Mouse (Mus musculus): Measurements from ENCODE around the gene Pigg. TPM values are rescaled to one million over a fixed set of nuclear protein-coding genes. Genes with fewer than 3 reads are reported as not detected.

Gene Pigg
- polyA plus RNA-seq, 1 experiment from 2014 or later, result 5.0 TPM

DNA sequence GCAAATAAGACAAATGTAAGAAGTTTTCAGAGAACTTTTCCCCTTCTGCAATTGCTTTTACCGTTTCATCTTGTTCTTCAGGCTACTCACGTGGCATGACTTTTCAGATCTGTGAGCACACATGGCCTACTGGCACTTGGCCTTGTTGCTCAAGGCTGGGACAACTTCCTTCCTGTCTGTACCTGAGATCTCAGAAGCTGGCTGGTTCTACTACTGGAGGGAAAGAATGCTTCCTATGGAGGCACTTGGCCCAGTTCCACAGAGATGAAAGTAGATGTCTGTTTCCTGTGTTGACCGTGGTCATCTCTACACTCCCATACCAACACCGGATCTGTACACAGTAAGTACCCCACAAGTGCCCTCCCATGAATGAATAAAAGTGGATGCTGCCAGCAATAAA is 47.8 kb downstream of the Pigg start:
- H3K27ac ChIP-seq (replicated peaks), result no peak overlapping the region
- H3K4me1 ChIP-seq, result no peaks in the 10 kb centered on the region
- H3K36me3 ChIP-seq, result no peaks in the 10 kb centered on the region
- H3K9ac ChIP-seq, result no peak overlapping the region
- H3K4me2 ChIP-seq, result no peak overlapping the region
- no peak for ATAC-seq (ENCODE audit: extremely low read depth, insufficient number of reproducible peaks, low FRiP score, low TSS enrichment)
- H3K4me3 ChIP-seq, result no peak overlapping the region
- peaks cover 36% of the 10 kb centered on the region for H3K27me3 ChIP-seq (replicated peaks)
- WGBS, result 72% methylated on average over 4 of the region's 4 CpGs
- no peaks in the 10 kb centered on the region for H3K9me3 ChIP-seq

DNA sequence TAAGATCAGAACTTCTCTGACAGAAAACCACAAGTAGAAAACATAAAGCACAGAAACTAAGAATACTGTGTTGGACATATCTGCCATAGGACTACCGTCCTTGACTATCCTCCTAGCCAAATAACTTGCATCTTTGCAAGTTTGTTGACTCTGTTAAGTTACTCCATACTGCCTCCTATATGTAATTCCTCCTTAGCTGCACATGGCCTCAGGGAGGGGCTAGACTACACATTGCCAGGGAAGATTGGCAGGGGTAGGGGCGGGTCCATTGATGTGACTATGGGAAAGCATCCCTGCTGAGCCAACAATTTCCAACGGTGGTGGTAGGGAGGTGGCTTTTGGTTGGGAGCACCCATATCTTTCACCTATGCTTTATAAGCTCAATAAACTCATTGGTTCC is 49.9 kb downstream of the Pigg start:
- no peak for ATAC-seq (ENCODE audit: extremely low read depth, insufficient number of reproducible peaks, low FRiP score, low TSS enrichment)
- H3K4me1 ChIP-seq, result peaks cover 12% of the 10 kb centered on the region
- no peaks in the 10 kb centered on the region for H3K36me3 ChIP-seq
- peaks cover 58% of the 10 kb centered on the region for H3K27me3 ChIP-seq (replicated peaks)
- no peak overlapping the region for H3K9ac ChIP-seq
- WGBS, result 38% methylated on average over 3 of the region's 3 CpGs
- no peaks in the 10 kb centered on the region for H3K9me3 ChIP-seq
- no peak overlapping the region for H3K4me2 ChIP-seq
- no peak overlapping the region for H3K4me3 ChIP-seq
- no peak overlapping the region for H3K27ac ChIP-seq (replicated peaks)

DNA sequence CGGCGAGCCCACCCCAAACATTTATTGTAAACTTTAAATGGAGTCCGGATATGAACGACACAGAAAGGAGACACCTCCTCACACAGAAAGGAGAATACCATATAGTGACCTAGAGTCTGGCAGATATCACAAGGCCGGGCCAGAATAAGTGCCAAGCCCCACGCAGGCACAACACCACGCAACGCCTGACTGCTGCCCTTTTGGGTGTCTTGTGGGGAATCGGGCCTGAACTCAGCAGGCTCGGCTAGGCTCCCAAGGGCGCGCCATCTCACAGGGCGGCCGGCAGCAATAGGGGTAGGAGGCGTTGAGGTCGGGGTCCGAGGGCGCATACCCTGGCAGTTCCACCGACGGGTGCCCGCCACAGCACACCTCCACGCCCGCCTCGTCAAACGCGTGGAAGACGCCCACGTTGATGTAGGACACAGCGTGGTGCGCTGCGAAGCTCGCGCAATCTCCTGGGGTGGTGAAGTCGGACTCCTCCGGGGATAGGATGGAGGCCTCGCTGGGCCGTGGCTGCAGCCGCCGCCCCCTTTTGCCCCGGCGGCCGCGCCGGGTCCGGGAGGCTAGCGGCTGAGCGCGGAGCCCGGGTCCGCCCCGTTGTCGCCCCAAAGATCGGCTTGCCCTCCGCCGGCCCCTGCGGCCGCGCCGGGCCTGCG is 54.0 kb downstream of the Pigg start:
- Histone ChIP-seq H3K4me3 (peak overlapping the region; percentile 64), H3K4me2 (peak overlapping the region; percentile 88), H3K9ac (peak overlapping the region; percentile 76), H3K4me1 (peaks cover 31% of the 10 kb centered on the region), H3K27ac (replicated peaks) (no peak overlapping the region), H3K27me3 (replicated peaks) (peaks cover 90% of the 10 kb centered on the region), H3K36me3 (no peaks in the 10 kb centered on the region), H3K9me3 (no peaks in the 10 kb centered on the region)
- 3% methylated on average over 51 of the region's 60 CpGs for WGBS
- ATAC-seq (ENCODE audit: extremely low read depth, insufficient number of reproducible peaks, low FRiP score, low TSS enrichment), result no peak; the same call in 1 of the 2 replicates

DNA sequence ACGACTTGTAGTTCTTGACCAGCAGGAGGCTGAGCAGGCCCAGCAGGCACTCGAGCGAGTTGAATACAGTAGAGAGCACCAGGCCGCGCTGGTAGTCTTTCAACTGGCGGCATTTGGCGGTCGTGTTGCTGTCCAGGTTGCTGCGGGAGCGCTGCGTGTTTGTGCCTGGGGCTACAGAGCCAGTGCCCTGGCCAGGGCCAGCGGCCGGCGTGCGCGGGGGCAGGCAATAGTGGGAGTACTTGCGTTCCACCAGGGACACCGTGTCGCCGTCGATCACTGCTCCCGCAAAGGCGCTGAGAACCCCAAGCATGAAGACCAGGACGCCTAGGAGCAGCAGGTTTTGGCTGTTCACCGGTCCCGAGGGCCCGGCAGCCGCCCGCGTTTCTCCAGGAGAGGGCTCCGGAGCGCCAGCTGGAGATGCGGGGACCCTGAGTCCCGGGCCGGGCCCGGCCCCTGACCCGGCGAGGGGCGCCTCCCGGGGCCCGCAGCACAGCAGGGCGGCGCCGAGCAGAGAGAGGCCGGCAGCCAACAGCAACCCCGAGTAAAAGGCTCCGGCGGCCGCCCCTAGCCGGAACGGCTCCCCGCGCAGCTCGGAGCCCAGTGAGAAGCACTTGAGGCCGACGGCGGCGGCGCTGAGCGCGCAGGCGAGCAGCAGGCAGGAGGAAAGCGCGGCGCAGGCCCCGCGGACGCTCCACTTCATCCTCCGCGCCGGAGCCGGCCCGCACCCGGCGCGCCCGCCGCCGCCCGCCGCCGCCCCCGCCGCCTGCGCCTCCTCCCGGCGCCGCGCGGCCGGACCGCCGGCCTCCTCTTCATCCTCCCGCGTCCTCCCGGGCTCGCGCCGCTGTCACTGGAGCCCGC is 54.8 kb downstream of the Pigg start:
- Histone ChIP-seq H3K4me2 (peak overlapping the region; percentile 88), H3K36me3 (no peaks in the 10 kb centered on the region), H3K9me3 (no peaks in the 10 kb centered on the region), H3K4me1 (peaks cover 31% of the 10 kb centered on the region), H3K4me3 (peak overlapping the region; percentile 64), H3K27me3 (replicated peaks) (peaks cover 98% of the 10 kb centered on the region), H3K27ac (replicated peaks) (no peak overlapping the region), H3K9ac (peak overlapping the region; percentile 76)
- ATAC-seq (ENCODE audit: extremely low read depth, insufficient number of reproducible peaks, low FRiP score, low TSS enrichment), result 0 out of 2 replicates have a peak, but pooled peaks have one; percentile 2
- WGBS, result under 1% methylated on average over 89 of the region's 100 CpGs

GRCm38 (mm10) chr5:108367871-108368332 is 55.5 kb downstream of the Pigg start, which contains the start of gene Gm42517:
TSS of gene Gm42517 (minus strand) at chr5:108367922.
- peak within 1 kb of the TSS; percentile 76 for H3K9ac ChIP-seq

GRCm38 (mm10) chr5:108368446-108368845 is 56.0 kb downstream of the Pigg start:
- peaks cover 98% of the 10 kb centered on the region for H3K27me3 ChIP-seq (replicated peaks)
- peak overlapping the region; percentile 64 for H3K4me3 ChIP-seq
- peaks cover 31% of the 10 kb centered on the region for H3K4me1 ChIP-seq
- ATAC-seq (ENCODE audit: extremely low read depth, insufficient number of reproducible peaks, low FRiP score, low TSS enrichment), result no peak
- no peaks in the 10 kb centered on the region for H3K36me3 ChIP-seq
- no peaks in the 10 kb centered on the region for H3K9me3 ChIP-seq
- 7% methylated on average over 6 of the region's 6 CpGs for WGBS
- H3K4me2 ChIP-seq, result peak overlapping the region; percentile 88
- H3K27ac ChIP-seq (replicated peaks), result no peak overlapping the region
- H3K9ac ChIP-seq, result peak overlapping the region; percentile 58; the same call in 1 of the 2 replicates

More at GRCm38 (mm10) chr5:108367871-108368332, 55.5 kb downstream of the Pigg start, which contains the start of gene Gm42517:
- Histone ChIP-seq H3K4me3 (peak within 1 kb of the TSS; percentile 64), H3K27me3 (replicated peaks) (peaks cover 98% of the 10 kb centered on the region), H3K9me3 (no peaks in the 10 kb centered on the region), H3K4me1 (peaks cover 31% of the 10 kb centered on the region), H3K36me3 (no peaks in the 10 kb centered on the region), H3K4me2 (peak within 1 kb of the TSS; percentile 88), H3K27ac (replicated peaks) (no peak within 1 kb of the TSS)
- ATAC-seq (ENCODE audit: extremely low read depth, insufficient number of reproducible peaks, low FRiP score, low TSS enrichment), result no peak
- 2% methylated on average over 23 of the region's 36 CpGs for WGBS

DNA sequence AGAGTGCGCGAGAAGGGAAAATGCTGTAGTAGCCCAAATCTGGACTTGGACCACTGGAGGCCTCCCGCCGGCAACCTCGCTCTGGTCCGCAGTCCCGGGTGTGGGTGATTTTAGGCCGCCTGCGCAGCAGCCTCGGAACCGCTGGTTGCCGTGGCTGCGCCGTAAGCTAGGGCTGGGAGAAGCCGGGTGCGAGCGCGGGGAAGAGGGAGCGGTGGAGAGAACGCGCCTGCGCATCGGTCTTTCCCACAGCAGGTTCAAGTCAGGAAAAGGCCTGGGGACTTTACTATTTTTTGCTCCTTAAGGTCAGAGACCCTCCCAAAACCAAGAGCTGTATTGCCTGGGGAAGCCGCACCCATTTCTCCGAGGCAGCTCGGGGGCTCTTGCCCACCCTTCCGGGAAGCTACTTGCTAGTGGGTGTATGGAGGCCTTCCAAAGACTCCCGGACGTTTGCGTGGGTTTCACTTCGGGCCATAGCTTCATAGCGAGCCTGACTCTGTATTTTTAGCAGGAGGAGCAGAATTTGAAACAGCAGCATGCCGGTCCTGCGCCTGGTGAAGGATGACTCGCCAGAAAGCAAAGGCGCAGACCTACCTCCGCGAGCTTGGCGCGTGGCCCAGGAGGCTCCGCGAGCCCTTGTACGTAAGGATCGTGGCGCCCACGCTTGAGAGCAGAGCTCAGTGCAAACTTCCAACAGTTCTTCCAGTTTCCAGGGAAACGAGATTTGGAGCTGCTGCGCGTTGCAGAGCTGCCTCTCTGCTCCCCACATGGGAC is 56.6 kb downstream of the Pigg start:
- Histone ChIP-seq H3K27me3 (replicated peaks) (peaks cover 97% of the 10 kb centered on the region), H3K27ac (replicated peaks) (no peak overlapping the region), H3K36me3 (no peaks in the 10 kb centered on the region), H3K4me3 (peak overlapping the region; percentile 64), H3K9ac (peak overlapping the region; percentile 58), H3K4me1 (peaks cover 31% of the 10 kb centered on the region), H3K9me3 (no peaks in the 10 kb centered on the region), H3K4me2 (peak overlapping the region; percentile 88)
- 1% methylated on average over 49 of the region's 49 CpGs for WGBS
- ATAC-seq (ENCODE audit: extremely low read depth, insufficient number of reproducible peaks, low FRiP score, low TSS enrichment), result no peak

- H3K9me3 ChIP-seq, result no peaks in the 10 kb centered on the region
- no peak for ATAC-seq (ENCODE audit: extremely low read depth, insufficient number of reproducible peaks, low FRiP score, low TSS enrichment)
- no peaks in the 10 kb centered on the region for H3K36me3 ChIP-seq
- peaks cover 94% of the 10 kb centered on the region for H3K27me3 ChIP-seq (replicated peaks)
- no peak overlapping the region for H3K4me3 ChIP-seq
- no peak overlapping the region for H3K27ac ChIP-seq (replicated peaks)
- no peak overlapping the region for H3K9ac ChIP-seq
- WGBS, result 3% methylated on average over 6 of the region's 6 CpGs
- no peak overlapping the region for H3K4me2 ChIP-seq
- H3K4me1 ChIP-seq, result peaks cover 31% of the 10 kb centered on the region
These were observed 57.6 kb downstream of the Pigg start for GRCm38 (mm10) chr5:108369964-108370363.

DNA sequence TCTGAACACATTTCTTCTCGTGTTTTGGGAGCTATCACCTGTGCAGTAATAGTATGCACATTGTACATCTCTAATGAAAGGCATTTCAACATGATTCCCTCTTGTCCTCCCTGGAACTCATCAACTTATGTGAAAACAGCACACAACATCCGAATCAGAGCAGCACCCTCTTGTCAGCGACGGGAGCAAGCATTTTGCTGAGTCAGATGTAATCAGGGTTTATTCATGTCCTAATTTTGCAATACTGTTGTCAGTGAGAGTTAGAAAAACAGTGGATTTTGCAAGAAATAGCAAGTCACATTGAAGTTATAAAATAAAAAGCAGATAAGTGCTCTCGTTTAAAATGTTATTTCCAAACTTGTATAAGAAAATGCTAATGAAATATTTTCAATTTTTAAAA is 61.7 kb downstream of the Pigg start:
- Histone ChIP-seq H3K4me1 (peaks cover 6% of the 10 kb centered on the region), H3K27ac (replicated peaks) (no peak overlapping the region), H3K4me3 (no peak overlapping the region), H3K9ac (no peak overlapping the region), H3K4me2 (no peak overlapping the region), H3K36me3 (no peaks in the 10 kb centered on the region), H3K9me3 (no peaks in the 10 kb centered on the region), H3K27me3 (replicated peaks) (peaks cover 81% of the 10 kb centered on the region)
- 65% methylated on average over 5 of the region's 5 CpGs for WGBS
- ATAC-seq (ENCODE audit: extremely low read depth, insufficient number of reproducible peaks, low FRiP score, low TSS enrichment), result no peak

GRCm38 (mm10) chr5:108376059-108376458 is 63.6 kb downstream of the Pigg start:
- H3K4me2 ChIP-seq, result no peak overlapping the region
- 45% methylated on average over 1 of the region's 1 CpGs for WGBS

DNA sequence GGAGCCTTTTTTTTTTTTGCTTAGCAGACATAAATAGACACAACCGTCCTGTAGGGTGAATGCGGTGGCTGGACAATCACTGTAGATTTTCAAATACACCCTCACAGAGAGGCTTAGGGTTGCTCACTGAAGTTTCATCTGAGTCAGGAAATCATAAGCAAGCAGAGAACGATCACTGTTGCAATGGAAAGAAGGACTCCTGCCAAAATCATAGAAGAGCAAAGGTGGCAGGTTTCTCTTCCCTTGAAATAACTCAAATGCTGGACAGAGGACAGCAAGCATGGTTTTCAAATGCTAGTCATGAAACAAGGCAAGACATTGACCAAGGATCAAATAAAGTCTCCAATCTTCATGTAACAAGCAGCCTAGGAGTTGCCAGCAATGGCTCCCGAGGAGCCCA is 65.9 kb downstream of the Pigg start:
- Histone ChIP-seq H3K27me3 (replicated peaks) (peaks cover 44% of the 10 kb centered on the region), H3K4me1 (no peaks in the 10 kb centered on the region), H3K4me3 (no peak overlapping the region), H3K4me2 (no peak overlapping the region), H3K9me3 (no peaks in the 10 kb centered on the region), H3K9ac (no peak overlapping the region), H3K27ac (replicated peaks) (no peak overlapping the region), H3K36me3 (no peaks in the 10 kb centered on the region)
- ATAC-seq (ENCODE audit: extremely low read depth, insufficient number of reproducible peaks, low FRiP score, low TSS enrichment), result no peak
- 69% methylated on average over 4 of the region's 4 CpGs for WGBS

More at GRCm38 (mm10) chr5:108376059-108376458, 63.6 kb downstream of the Pigg start:
- Histone ChIP-seq H3K4me1 (no peaks in the 10 kb centered on the region), H3K4me3 (no peak overlapping the region), H3K9ac (no peak overlapping the region), H3K9me3 (no peaks in the 10 kb centered on the region), H3K36me3 (no peaks in the 10 kb centered on the region), H3K27me3 (replicated peaks) (peaks cover 62% of the 10 kb centered on the region), H3K27ac (replicated peaks) (no peak overlapping the region)
- ATAC-seq (ENCODE audit: extremely low read depth, insufficient number of reproducible peaks, low FRiP score, low TSS enrichment), result no peak

Data from heart, embryonic 13.5 days (tissue).